Mouse (Mus musculus) C2C12 (cell line): Measurements from ENCODE around the gene Gm38655. TPM values are rescaled to one million over a fixed set of nuclear protein-coding genes. Genes with fewer than 3 reads are reported as not detected.

Experiments
- H3K27me3 ChIP-seq: one replicate; pipeline ENCODE4 v1.6.1; 2011; ENCODE audit not compliant: control insufficient read depth, insufficient read depth, insufficient read length
- H3K36me3 ChIP-seq: one replicate; pipeline ENCODE4 v1.6.1; 2011; ENCODE audit not compliant: control insufficient read depth, insufficient read depth
- H3K4me3 ChIP-seq: one replicate; pipeline ENCODE4 v1.5.1; 2011; ENCODE audit warnings: mild to moderate bottlenecking, control low read depth; ENCODE audit not compliant: poor library complexity, insufficient read depth, severe bottlenecking
- H3K79me2 ChIP-seq: one replicate; pipeline ENCODE4 v1.6.1; 2011; ENCODE audit not compliant: control insufficient read depth, insufficient read depth
- H3K79me3 ChIP-seq: one replicate; pipeline ENCODE4 v1.6.1; 2011; ENCODE audit warnings: low read depth, control low read depth
- H3ac ChIP-seq: one replicate; pipeline ENCODE3; 2011; ENCODE audit warnings: low read depth; ENCODE audit not compliant: control insufficient read depth, insufficient read length
- CEBPB ChIP-seq: IDR thresholded peaks from one replicate; pipeline ENCODE4 v1.6.1; 2011; ENCODE audit warnings: low read depth, mild to moderate bottlenecking, control low read depth, moderate library complexity
- CTCF ChIP-seq: IDR thresholded peaks from one replicate; pipeline ENCODE4 v1.5.1; 2011; ENCODE audit not compliant: control insufficient read depth, insufficient read depth, insufficient read length
- FOSL1 ChIP-seq: IDR thresholded peaks from one replicate; pipeline ENCODE4 v1.8.0; 2011; ENCODE audit warnings: mild to moderate bottlenecking, low read length; ENCODE audit not compliant: poor library complexity, insufficient read depth, severe bottlenecking
- MAX ChIP-seq: IDR thresholded peaks from one replicate; pipeline ENCODE4 v1.6.1; 2011; ENCODE audit warnings: mild to moderate bottlenecking, control low read depth
- MYOD1 ChIP-seq: IDR thresholded peaks from one replicate; pipeline ENCODE4 v1.6.1; 2011; ENCODE audit warnings: low read depth; ENCODE audit not compliant: control insufficient read depth, insufficient read length
- MYOG ChIP-seq: IDR thresholded peaks from one replicate; pipeline ENCODE4 v1.6.1; 2011; ENCODE audit not compliant: control insufficient read depth, insufficient read length; ENCODE audit errors: extremely low read depth
- USF1 ChIP-seq: IDR thresholded peaks from one replicate; pipeline ENCODE4 v1.6.1; 2011; ENCODE audit warnings: low read depth, mild to moderate bottlenecking, control low read depth, moderate library complexity
- polyA plus RNA-seq: library from polyadenylated mRNA; unstranded; fragments of >200 nt; fragmentation: generic; extraction: Trizol; gene quantifications from one replicate; pipeline ENCODE4 v1.2.1, GENCODE M21; 2012; ENCODE audit warnings: missing spikeins

Gm38655 gene
- polyA plus RNA-seq, 1 experiment, result not detected

DNA sequence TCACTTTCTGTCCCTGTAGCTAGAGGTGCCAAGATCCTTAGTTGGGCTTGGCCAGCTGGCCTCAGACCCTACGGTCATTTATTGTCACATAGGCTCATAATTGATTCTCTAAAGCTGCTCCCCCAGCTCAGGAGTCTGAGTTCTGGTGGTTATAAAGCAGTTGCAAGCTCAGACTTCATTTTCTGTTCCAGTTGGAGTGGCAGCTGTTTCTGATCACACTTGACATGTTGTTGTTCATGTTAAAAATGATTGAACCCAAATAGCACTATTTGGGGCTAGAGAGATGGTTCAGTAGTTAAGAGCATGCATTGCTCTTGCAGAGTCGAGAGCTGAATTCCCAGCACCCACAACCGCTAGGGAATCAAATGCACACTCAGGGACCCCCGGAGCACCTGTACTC is 34.7 kb upstream of the Gm38655 start:
- no peak for TF ChIP-seq CTCF
- no peak for TF ChIP-seq MAX
- TF ChIP-seq USF1, result no peak
- Histone ChIP-seq H3K79me3 (no peaks in the 10 kb centered on the region), H3ac (no peak overlapping the region), H3K79me2 (no peaks in the 10 kb centered on the region), H3K36me3 (peaks cover 30% of the 10 kb centered on the region), H3K4me3 (no peak overlapping the region), H3K27me3 (no peaks in the 10 kb centered on the region)

DNA sequence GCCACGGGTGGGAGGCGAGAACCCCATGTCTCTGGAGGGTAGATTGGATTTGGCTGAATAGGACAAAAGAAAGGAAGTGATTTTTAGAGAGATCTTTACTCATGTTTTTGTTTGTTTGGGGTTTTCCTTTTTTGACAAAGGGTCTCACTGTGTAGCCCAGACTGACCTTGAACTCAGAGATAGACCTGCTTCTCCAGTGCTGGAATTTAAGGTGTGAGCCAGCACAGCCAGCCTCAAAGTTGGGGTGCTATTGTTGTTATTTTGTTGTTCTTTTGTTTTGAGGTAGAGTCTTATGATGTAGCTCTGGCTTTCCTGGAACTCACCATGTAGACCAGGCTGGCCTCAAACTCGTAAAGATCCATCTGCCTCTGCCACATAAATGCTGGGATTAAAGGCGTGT is 27.1 kb upstream of the Gm38655 start:
- H3K79me3 ChIP-seq, result no peaks in the 10 kb centered on the region
- H3K36me3 ChIP-seq, result peaks cover 6% of the 10 kb centered on the region
- H3K79me2 ChIP-seq, result no peaks in the 10 kb centered on the region
- H3K27me3 ChIP-seq, result no peaks in the 10 kb centered on the region
- TF ChIP-seq USF1, result no peak
- TF ChIP-seq MYOG, result no peak
- TF ChIP-seq MAX, result no peak
- no peak for TF ChIP-seq CTCF
- TF ChIP-seq MYOD1, result no peak
- TF ChIP-seq FOSL1, result no peak
- no peak for TF ChIP-seq CEBPB
- H3K4me3 ChIP-seq, result no peak overlapping the region
- H3ac ChIP-seq, result no peak overlapping the region

DNA sequence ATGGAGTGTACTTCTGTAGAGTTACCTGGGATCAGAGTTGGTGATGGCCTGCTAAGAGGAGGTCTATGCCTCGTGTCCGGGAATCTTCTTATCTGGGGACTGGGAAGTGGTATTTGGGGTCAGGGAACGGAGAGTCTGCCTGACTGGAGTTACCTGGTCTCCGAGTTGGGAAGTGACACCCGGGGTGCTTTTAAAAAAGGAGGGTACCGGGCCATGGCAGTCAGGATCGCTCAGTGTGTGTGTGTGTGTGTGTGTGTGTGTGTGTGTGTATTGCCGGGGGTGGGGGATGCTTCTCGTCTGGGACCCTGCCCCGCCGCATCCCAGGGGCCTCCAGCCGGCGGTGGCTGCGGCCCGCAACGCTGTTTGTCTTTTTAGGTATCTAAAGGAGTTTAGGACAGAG is 13.8 kb upstream of the Gm38655 start:
- peaks cover 42% of the 10 kb centered on the region for H3K79me3 ChIP-seq
- H3ac ChIP-seq, result peak overlapping the region; percentile 98
- peak overlapping the region; percentile 66 for H3K4me3 ChIP-seq
- H3K27me3 ChIP-seq, result no peaks in the 10 kb centered on the region
- peaks cover 11% of the 10 kb centered on the region for H3K36me3 ChIP-seq
- TF ChIP-seq USF1 (no peak), FOSL1 (no peak), MYOG (no peak), MAX (no peak), MYOD1 (no peak), CEBPB (no peak)
- peaks cover 74% of the 10 kb centered on the region for H3K79me2 ChIP-seq

- no peak for TF ChIP-seq FOSL1
- no peak for TF ChIP-seq MYOD1
- TF ChIP-seq MAX, result peak; percentile 31
- TF ChIP-seq USF1, result no peak
- TF ChIP-seq CTCF, result no peak
- peak within 1 kb of the TSS; percentile 98 for H3ac ChIP-seq
- peaks cover 11% of the 10 kb centered on the region for H3K36me3 ChIP-seq
- peaks cover 41% of the 10 kb centered on the region for H3K79me3 ChIP-seq
- peak within 1 kb of the TSS; percentile 66 for H3K4me3 ChIP-seq
- H3K79me2 ChIP-seq, result peaks cover 77% of the 10 kb centered on the region
- no peaks in the 10 kb centered on the region for H3K27me3 ChIP-seq
These were observed 13.1 kb upstream of the Gm38655 start, which contains the start of gene Unkl for GRCm38 (mm10) chr17:25188150-25189031. TSS of gene Unkl (plus strand) at chr17:25188397.

GRCm38 (mm10) chr17:25187784-25188149 is 12.5 kb upstream of the Gm38655 start:
- Histone ChIP-seq H3K36me3 (peaks cover 11% of the 10 kb centered on the region), H3K4me3 (peak overlapping the region; percentile 66), H3K27me3 (no peaks in the 10 kb centered on the region), H3K79me2 (peaks cover 71% of the 10 kb centered on the region), H3K79me3 (peaks cover 36% of the 10 kb centered on the region), H3ac (peak overlapping the region; percentile 74)
- TF ChIP-seq FOSL1, result no peak
- TF ChIP-seq USF1, result no peak
- TF ChIP-seq CEBPB, result no peak
- TF ChIP-seq CTCF, result no peak
- TF ChIP-seq MAX, result no peak
- no peak for TF ChIP-seq MYOG
- no peak for TF ChIP-seq MYOD1

DNA sequence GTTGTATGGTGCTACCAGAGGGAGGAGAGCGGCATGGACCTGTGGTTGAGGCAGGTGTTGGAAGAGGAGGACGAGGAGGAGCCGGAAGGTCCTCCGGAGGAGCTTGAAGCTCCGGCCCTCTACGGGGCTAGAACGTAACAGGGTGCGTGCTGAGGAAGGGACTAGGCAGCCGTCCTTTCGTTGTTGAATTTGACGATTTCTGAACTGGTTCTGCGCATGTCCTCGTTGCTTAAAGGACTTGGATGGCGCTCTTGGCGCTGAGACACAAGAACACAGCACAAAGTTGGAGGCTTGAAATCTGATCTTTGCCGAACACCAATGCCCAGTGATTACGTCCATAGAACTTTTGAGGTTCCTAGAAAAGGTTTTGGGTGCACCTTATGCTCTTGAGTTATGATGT is 9.7 kb upstream of the Gm38655 start:
- peak overlapping the region; percentile 99 for H3K4me3 ChIP-seq
- TF ChIP-seq USF1 (no peak), MYOD1 (no peak), FOSL1 (no peak), CEBPB (no peak), MYOG (no peak), CTCF (no peak), MAX (no peak)
- peaks cover 54% of the 10 kb centered on the region for H3K79me2 ChIP-seq

More for the DNA sequence above, 9.7 kb upstream of the Gm38655 start:
- peaks cover 32% of the 10 kb centered on the region for H3K79me3 ChIP-seq
- peaks cover 8% of the 10 kb centered on the region for H3K27me3 ChIP-seq
- peaks cover 5% of the 10 kb centered on the region for H3K36me3 ChIP-seq
- peak overlapping the region; percentile 83 for H3ac ChIP-seq
